Mouse (Mus musculus) small intestine, adult 2 months (tissue): ENCODE measurements around the gene Nup98. TPM values are rescaled to one million over a fixed set of nuclear protein-coding genes. Genes with fewer than 3 reads are reported as not detected.

Experiments used
- H3K27ac ChIP-seq: fragments of 200-500 bp; 2 replicates; pipeline ENCODE4 v1.5.1; 2012; ENCODE audit warnings: low read depth, low read length, control low read depth, inconsistent platforms; ENCODE audit not compliant: insufficient read depth
- H3K27me3 ChIP-seq: fragments of 200-500 bp; 2 replicates; pipeline ENCODE4 v1.6.1; 2012; ENCODE audit warnings: mild to moderate bottlenecking, moderate library complexity, low read length, inconsistent platforms; ENCODE audit not compliant: control insufficient read depth, insufficient read depth
- H3K36me3 ChIP-seq: fragments of 200-500 bp; 2 replicates; pipeline ENCODE4 v1.6.1; 2012; ENCODE audit warnings: mild to moderate bottlenecking, low read length, control low read depth, inconsistent platforms; ENCODE audit not compliant: control insufficient read depth, insufficient read depth
- H3K4me1 ChIP-seq: fragments of 200-500 bp; 2 replicates; pipeline ENCODE4 v1.6.1; 2012; ENCODE audit warnings: low read length, inconsistent platforms, mixed read lengths; ENCODE audit not compliant: control insufficient read depth, insufficient read depth, insufficient read length
- H3K4me3 ChIP-seq: fragments of 200-500 bp; 2 replicates; pipeline ENCODE4 v1.5.1; 2012; ENCODE audit warnings: low read depth, mild to moderate bottlenecking, control low read depth, inconsistent platforms, low read length, moderate library complexity
- CTCF ChIP-seq: fragments of 200-500 bp; IDR thresholded peaks from 2 replicates; pipeline ENCODE4 v1.5.1; 2012; ENCODE audit warnings: low read depth, mild to moderate bottlenecking, control low read depth, inconsistent platforms, low read length, moderate library complexity, mixed read lengths; ENCODE audit not compliant: insufficient replicate concordance, insufficient read length; ENCODE audit errors: extremely low read depth
- POLR2A ChIP-seq: fragments of 200-500 bp; IDR thresholded peaks from 2 replicates; pipeline ENCODE4 v1.6.1; 2012; ENCODE audit warnings: low read depth, mild to moderate bottlenecking, control low read depth, inconsistent platforms, low read length, moderate library complexity
- WGBS: fragments of 180-500 bp; shearing (Covaris S2); methylation state at CpG from one replicate; pipeline ENCODE4 v1.1.7; 2018; 5-methylcytosine and 5-hydroxymethylcytosine counted together
- polyA plus RNA-seq: library from polyadenylated mRNA; depleted of rRNA; stranded (reverse); fragments of >200 nt; gene quantifications from 2 replicates; pipeline ENCODE4 v1.2.3, GENCODE M21; 2012

The Nup98 gene
- polyA plus RNA-seq, 1 experiment: 12.2 TPM

DNA sequence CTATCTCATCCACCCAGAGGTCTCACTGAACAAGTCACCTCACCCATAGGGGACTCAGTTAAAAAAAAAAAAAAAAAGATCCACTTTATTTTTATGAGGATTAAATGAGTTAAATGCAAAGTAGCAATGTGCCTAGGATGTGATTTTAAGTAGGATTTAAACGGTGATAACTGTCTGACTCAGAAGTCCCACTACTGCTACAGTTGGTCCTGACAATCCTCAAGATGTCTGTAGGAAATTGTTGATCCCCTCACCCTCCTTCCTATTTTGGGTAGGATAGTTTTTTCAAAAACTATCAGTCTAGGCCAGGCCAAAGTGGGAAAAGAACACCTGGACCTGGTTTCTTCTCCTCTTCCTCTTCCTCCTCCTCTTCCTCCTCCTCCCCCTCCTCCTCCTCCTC lies 11.9 kb upstream of the Nup98 start:
- H3K27me3 ChIP-seq: no peaks in the 10 kb centered on the region
- 13% methylated on average over 1 of the region's 1 CpGs for WGBS
- no peak overlapping the region for H3K4me3 ChIP-seq
- H3K36me3 ChIP-seq: no peaks in the 10 kb centered on the region
- peaks cover 7% of the 10 kb centered on the region; the same call in 1 of the 2 replicates for H3K4me1 ChIP-seq
- no peak overlapping the region for H3K27ac ChIP-seq
- no peak for TF ChIP-seq POLR2A
- no peak for TF ChIP-seq CTCF

DNA sequence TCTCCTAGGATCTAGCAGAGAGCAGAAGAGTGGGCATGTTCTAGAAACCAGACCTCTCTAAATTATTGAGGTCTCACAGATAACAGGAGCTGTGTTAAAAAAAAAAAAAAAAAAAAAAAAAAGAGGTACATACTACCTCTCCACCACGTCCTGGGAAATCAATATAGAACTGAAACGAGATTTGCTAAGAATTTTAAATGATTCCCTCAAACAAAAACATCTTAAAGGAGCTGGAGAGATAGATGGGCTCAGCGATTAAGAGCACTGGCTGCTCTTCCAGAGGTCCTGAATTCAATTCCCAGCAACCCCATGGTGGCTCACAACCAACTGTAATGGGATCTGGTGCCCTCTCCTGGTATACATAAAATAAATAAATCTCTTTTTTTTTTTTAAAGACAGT lies 1.1 kb upstream of the Nup98 start:
- TF ChIP-seq POLR2A (no peak), CTCF (no peak)
- H3K27me3 ChIP-seq: no peaks in the 10 kb centered on the region
- H3K36me3 ChIP-seq: no peaks in the 10 kb centered on the region
- H3K27ac ChIP-seq: peak overlapping the region; percentile 87
- 0 out of 2 replicates have a peak, but pooled peaks cover 2% of the 10 kb centered on the region for H3K4me1 ChIP-seq
- H3K4me3 ChIP-seq: no peak overlapping the region
- 32% methylated on average over 3 of the region's 3 CpGs for WGBS

DNA sequence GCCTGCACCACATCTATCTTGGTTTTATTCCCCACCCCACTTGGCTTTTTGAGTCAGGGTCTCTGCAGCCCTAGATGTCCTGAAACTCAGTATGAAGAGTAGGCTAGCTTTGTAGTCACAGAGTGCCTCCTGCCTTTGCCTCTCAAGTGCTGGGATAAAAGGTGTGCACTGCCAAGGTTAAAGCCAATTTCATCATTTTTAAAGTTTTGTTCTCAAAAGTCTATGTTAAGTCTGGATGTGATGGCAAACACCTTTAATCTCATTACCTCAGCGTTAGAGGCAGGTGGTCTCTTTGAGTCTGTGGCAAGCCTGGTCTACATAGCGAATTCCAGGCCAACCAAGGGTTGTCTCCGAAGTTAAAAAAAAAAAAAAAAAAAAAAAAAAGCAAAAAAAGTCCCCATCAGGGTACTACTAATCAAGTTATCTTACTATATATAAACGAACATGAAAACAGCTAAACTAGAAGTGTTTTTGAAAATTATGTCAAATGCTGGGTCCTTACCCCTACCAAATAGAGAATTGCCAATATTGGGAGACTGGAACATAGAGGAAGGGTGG lies 1.1 kb downstream of the Nup98 start:
- TF ChIP-seq POLR2A: no peak
- no peak for TF ChIP-seq CTCF
- no peaks in the 10 kb centered on the region for H3K36me3 ChIP-seq
- no peak overlapping the region for H3K27ac ChIP-seq
- peaks cover 11% of the 10 kb centered on the region; the same call in 1 of the 2 replicates for H3K4me1 ChIP-seq
- H3K4me3 ChIP-seq: no peak overlapping the region
- H3K27me3 ChIP-seq: no peaks in the 10 kb centered on the region
- WGBS: 23% methylated on average over 4 of the region's 4 CpGs

DNA sequence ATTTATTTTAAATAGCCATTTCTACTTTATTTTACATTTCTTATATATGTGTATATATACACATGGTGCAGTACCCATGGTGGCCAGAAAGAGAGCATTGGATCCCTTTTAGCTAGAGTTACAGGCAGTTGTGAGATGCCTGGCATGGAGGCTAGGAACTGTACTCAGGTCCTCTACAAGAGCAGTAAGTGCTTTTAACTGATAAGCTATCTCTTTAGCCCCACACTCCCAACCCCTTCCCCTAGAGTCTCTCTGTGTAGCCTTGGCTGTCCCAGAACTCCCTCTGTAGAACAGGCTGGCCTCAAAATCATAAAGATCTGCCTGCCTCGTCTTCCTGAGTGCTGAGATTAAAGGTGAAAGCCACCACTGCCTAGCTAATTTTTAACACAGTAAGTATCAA lies 4.3 kb downstream of the Nup98 start:
- no peak overlapping the region for H3K27ac ChIP-seq
- no peaks in the 10 kb centered on the region for H3K27me3 ChIP-seq
- no peaks in the 10 kb centered on the region for H3K36me3 ChIP-seq
- peaks cover 11% of the 10 kb centered on the region; the same call in 1 of the 2 replicates for H3K4me1 ChIP-seq
- 21% methylated on average over 1 of the region's 1 CpGs for WGBS
- TF ChIP-seq CTCF: no peak
- no peak for TF ChIP-seq POLR2A
- H3K4me3 ChIP-seq: no peak overlapping the region

DNA sequence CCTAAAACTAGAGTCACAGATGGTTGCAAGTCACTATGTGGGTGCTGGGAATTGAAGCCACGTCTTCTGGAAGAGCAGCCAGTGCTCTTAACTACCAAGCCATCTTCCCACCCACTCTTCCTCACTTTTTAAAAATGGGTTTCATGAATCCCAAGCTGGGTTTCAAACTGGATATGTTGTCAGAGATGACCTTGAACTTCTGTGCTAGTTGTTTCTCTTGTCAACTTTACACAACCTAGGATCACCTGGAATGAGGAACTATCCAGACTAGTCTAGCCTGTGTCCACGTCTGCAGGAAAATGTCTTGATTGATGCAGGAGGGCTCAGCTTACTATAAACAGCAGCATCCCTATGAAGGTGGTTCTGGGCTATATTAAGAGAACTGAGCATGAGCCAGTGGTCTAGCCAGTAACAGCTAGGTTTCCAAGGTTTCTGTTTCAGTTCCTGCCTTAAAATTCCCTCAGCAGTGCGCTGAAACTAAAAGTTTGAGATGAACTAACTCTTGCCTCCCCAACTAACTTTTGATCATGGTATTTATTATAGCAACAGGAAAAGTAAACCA lies 5.6 kb downstream of the Nup98 start:
- no peaks in the 10 kb centered on the region for H3K27me3 ChIP-seq
- peaks cover 9% of the 10 kb centered on the region; the same call in 1 of the 2 replicates for H3K4me1 ChIP-seq
- no peak overlapping the region for H3K4me3 ChIP-seq
- H3K36me3 ChIP-seq: 0 out of 2 replicates have a peak, but pooled peaks cover 2% of the 10 kb centered on the region
- 52% methylated on average over 3 of the region's 3 CpGs for WGBS
- 0 out of 2 replicates have a peak overlapping the region, but pooled peaks have one; percentile 27 for H3K27ac ChIP-seq
- TF ChIP-seq CTCF (no peak), POLR2A (no peak)

DNA sequence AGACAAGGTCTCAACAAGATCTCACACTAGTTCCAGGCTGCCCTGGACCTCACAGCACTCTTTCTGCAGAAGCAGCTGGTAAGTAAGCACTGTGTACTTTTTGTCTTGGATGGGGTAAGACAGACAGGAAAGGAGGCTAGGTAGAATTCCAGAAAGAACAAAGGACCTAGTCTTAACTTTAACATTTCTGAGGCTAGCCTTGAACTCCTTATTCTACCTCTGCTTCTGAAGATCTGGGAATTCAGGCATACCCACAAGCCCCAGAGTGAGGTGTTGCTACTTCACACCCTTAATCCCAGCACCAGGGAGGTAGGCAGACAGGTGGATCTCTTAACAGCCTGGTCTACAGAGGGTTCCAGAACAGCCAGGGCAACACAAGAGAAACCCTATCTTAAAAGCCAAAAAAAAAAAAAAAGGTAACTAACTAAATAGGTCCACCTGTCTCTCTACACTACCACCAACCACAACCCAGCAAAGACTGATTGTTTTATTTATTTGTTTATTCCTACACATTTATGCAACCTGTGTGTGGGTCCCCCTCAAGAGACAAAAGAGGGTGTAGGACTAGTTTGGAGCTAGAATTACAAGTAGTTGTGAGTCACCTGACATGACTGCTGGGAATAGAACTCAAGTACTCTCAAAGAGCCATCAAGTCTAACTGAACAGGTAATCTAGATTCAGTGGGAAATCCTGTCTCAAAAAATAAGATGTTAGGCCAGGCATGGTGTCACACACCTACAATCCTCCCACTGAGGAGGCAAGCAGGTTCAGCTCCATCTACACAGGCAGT lies 8.8 kb downstream of the Nup98 start:
- Histone ChIP-seq H3K27me3 (no peaks in the 10 kb centered on the region), H3K27ac (no peak overlapping the region), H3K36me3 (0 out of 2 replicates have a peak, but pooled peaks cover 2% of the 10 kb centered on the region), H3K4me1 (peaks cover 12% of the 10 kb centered on the region; the same call in 1 of the 2 replicates), H3K4me3 (no peak overlapping the region)
- no peak for TF ChIP-seq CTCF
- TF ChIP-seq POLR2A: no peak

DNA sequence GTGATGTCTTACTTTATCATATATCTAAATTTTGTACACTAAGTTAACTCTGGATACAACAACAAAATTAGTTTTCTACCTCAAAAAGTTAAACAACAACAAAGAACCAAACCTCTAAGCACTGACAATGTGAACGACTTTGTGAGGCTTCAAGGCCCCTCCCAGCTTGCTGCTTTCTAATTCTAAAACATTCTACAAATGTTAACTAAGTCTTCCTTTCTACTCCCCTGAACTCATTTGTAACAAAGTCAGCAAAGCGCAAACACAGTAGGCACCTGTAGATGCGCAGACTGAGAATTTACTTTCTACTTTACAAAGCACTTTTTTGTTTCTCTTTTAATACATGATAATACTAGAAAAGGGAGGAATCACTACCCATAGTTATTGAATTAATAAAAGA lies 9.4 kb downstream of the Nup98 start:
- no peaks in the 10 kb centered on the region for H3K27me3 ChIP-seq
- peaks cover 10% of the 10 kb centered on the region; the same call in 1 of the 2 replicates for H3K4me1 ChIP-seq
- no peak overlapping the region for H3K4me3 ChIP-seq
- WGBS: 79% methylated on average over 3 of the region's 3 CpGs
- TF ChIP-seq POLR2A (no peak), CTCF (no peak)
- no peak overlapping the region for H3K27ac ChIP-seq
- 0 out of 2 replicates have a peak, but pooled peaks cover 2% of the 10 kb centered on the region for H3K36me3 ChIP-seq
